Mouse (Mus musculus) liver, postnatal 0 days (tissue): ENCODE results near the gene Zbtb7a.

Experiments used
- CTCF ChIP-seq: sonication (generic); IDR thresholded peaks from 2 replicates; pipeline ENCODE4 v1.5.1; 2016; ENCODE audit warnings: antibody characterized with exemption, low read depth
- EP300 ChIP-seq: IDR thresholded peaks from 2 replicates; pipeline ENCODE4 v1.6.1; 2016; ENCODE audit warnings: antibody characterized with exemption, low read depth, mild to moderate bottlenecking

GRCm38 (mm10) chr10:81138131-81138782 lies 3.2 kb downstream of the Zbtb7a start:
- TF ChIP-seq EP300 (no peak), CTCF (no peak)
